Mouse (Mus musculus) NIH3T3 (cell line): ENCODE measurements around the gene Uxt.

ENCODE experiments used
- DNase-seq: peaks from one replicate; pipeline ENCODE4 v3.0.0-alpha.2; 2012; ENCODE audit warnings: low read depth

Uxt gene

GRCm38 (mm10) chrX:20961477-20962378 lies at the start of gene Uxt:
TSS of gene Uxt (minus strand) at chrX:20962017.
- peak; percentile 94 for DNase-seq

GRCm38 (mm10) chrX:20980901-20981300 lies 19.1 kb upstream of the Uxt start:
- DNase-seq, result no peak

DNA sequence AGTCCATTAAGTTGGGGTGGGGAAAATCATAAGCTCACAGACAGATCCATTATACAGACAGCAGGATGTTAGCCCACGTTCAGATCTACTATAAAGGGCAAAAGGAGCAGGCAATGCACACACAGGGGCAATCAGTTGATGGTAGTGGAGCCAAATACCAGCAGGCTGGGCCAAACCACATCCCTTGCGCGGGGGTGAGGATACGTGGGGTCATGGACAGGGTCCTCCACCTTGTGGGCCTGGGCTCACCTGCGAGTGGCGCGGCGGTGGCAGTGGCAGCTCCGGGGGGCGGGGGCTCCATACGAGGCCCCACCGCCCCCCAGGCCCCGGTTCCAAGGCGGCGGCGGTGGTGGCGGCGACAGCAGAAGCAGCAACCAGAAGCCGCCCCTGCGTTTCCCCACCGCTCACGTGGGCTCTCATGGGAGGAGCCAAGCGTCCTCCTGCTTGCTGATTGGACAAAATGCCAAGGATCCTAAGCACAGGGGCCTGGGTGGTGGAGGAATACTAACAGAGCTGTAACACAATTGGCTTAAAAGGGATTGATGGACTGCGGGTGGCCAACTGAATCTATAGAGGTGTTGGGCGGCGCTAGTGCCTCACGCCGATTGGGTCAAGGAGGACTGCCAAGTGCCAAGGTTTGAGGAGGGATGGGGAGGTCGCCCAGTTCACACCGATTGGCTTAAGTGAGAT lies 11.5 kb downstream of the Uxt start, which contains the start of gene Elk1:
Elk1 (minus strand) TSS at position 418 of the 690 bp plus-strand sequence.
- peak; percentile 94 for DNase-seq

- peak; percentile 73 for DNase-seq
These were observed 15.8 kb downstream of the Uxt start for GRCm38 (mm10) chrX:20946055-20946454.

GRCm38 (mm10) chrX:20931963-20932362 lies 29.9 kb downstream of the Uxt start:
- no peak for DNase-seq

DNA sequence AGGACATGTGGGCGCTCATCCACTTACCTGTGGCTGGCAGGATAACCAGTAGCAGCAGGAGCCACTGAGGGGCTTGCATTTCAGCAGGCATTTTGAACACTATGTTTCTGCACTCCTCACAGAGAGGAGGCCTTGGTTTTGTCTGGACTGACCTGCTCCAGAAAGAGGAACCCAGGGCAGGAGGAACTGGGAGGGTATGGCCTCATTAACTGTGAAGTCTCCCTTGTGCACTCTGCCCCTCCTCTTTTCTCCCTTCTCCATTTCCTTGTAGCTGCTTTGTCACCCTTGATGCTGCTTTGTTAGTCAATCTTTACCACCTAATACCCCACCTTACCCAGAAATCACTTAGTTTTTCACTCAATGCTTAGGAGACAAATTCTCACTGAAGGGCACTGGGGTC lies 30.5 kb downstream of the Uxt start, which contains the start of gene Cfp:
Cfp (minus strand) TSS at position 192 of the 400 bp plus-strand sequence.
- no peak for DNase-seq

GRCm38 (mm10) chrX:20929859-20930258 lies 32.0 kb downstream of the Uxt start:
- DNase-seq, result no peak

DNA sequence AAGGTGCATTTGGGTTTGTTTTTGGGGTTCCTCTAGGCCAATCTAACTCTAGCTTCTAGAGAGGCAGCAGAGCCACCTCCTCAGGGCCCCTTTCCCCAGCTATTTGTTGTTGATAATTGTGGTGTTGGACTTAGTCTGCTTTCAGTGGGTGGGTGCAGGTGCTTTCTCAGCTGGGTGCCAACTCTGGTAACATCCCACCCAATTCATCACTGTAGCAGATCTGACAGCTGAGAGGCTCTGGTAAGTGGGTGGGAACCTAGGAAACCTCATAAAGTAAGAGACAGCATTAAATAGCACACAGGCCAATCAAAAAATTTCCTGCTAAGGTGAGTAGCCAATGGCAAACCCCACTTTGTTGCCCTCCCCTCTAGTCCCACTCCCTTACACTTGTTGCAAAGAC lies 36.8 kb downstream of the Uxt start:
- DNase-seq, result no peak

GRCm38 (mm10) chrX:20923506-20923905 lies 38.3 kb downstream of the Uxt start:
- peak; percentile 28 for DNase-seq

GRCm38 (mm10) chrX:20921366-20921765 lies 40.5 kb downstream of the Uxt start:
- no peak for DNase-seq

DNA sequence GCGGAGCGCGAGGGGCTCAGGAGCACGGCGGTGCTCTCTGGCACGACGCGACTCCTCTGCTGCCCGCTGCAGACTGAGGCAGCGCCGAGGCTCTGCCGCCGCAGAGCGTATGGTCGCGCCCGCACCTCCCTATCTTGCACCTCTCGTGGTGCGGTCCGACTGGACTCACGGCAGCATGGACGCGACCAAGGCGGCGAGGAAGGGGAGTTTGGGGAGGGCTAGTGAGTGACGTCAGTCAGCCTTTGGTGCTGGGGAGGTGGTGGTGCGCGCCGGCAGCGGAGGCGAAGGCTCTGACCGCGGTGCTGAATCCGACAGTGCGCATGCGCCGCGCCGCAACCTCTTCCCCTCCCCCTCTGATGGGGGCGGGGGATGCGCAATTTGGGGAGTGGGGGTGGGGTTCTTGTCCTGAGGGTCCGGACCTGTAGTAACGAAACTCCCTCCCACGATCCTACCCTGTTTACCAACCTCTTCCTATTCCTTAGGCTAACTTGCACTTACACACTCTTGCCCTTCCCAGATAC lies 40.9 kb downstream of the Uxt start, which contains the start of gene Syn1:
Syn1 (minus strand) TSS at position 161 of the 521 bp plus-strand sequence.
- DNase-seq, result peak; percentile 92

GRCm38 (mm10) chrX:20920249-20920843 lies 41.5 kb downstream of the Uxt start:
- DNase-seq, result peak; percentile 7

DNA sequence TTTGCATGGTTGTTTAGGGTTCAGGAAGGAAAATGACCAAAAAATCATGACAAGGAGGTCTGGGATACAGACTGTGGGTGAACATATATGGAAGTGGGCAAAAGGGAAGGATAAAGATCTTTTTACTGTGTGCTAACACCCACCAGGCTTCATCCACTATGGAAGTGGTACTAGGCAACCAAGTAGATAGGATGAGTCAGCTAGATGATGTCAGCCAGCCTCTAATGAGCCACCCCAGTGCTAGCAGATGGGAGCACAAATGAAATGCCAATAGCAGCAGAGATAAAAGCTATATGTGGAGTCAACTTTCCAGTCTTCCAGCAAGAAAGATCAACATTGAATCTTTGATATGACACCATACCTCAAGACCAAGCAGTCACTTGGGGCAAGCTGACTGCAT lies 46.7 kb downstream of the Uxt start:
- DNase-seq, result peak; percentile 34

DNA sequence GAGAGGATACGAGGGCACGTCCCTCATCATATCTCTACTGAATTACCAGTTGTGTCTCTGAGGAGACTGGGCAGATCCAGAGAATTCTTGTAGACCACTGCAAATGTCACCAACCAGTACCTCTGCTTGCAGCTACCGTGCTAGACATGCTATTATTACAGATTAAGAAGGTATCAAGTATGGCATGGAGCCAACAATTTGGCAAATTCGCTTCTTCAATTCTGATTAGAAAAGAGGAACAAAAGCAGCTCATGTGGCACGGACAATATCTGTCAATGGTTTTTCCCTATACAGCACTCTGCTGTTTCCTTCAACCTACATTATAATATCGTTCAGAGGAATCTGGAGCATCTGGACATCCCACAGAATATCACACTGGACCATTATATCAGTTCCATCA lies 48.1 kb downstream of the Uxt start:
- DNase-seq, result no peak

- DNase-seq, result no peak
These were observed 51.7 kb downstream of the Uxt start for GRCm38 (mm10) chrX:20910074-20910473.
